Mouse (Mus musculus) embryo, embryonic 10 days (tissue): ENCODE measurements around the gene Zfp992.
"Not testable (repeated sequence)": the region's sequence is repeated elsewhere in the genome, so short reads cannot be mapped to it uniquely, and the experiment has no call there.

Experiments
- DNase-seq: peaks from one replicate; pipeline ENCODE4 v3.0.0-alpha.2; 2015; ENCODE audit warnings: low spot score

The Zfp992 gene

GRCm38 (mm10) chr4:146517150-146517549, 68.3 kb downstream of the Zfp992 start:
- DNase-seq = not testable (repeated sequence)
